Mouse (Mus musculus) adipocyte (in vitro differentiated cells): ENCODE data around the gene Haghl.
"Not testable (repeated sequence)": the region's sequence is repeated elsewhere in the genome, so short reads cannot be mapped to it uniquely, and the experiment has no call there.

Source experiments
- DNase-seq: peaks from one replicate; pipeline ENCODE4 v3.0.0-alpha.2; 2016; ENCODE audit warnings: low spot score

Gene Haghl

GRCm38 (mm10) chr17:25818851-25819780 is 33.6 kb upstream of the Haghl start:
- no peak for DNase-seq

GRCm38 (mm10) chr17:25817662-25818061 is 32.2 kb upstream of the Haghl start:
- DNase-seq: no peak

- DNase-seq: peak; percentile 66
These were observed 28.0 kb upstream of the Haghl start for GRCm38 (mm10) chr17:25813471-25813870.

GRCm38 (mm10) chr17:25810890-25811289 is 25.4 kb upstream of the Haghl start:
- DNase-seq: no peak

GRCm38 (mm10) chr17:25809606-25810340 is 24.3 kb upstream of the Haghl start:
- no peak for DNase-seq

GRCm38 (mm10) chr17:25808789-25809605 is 23.5 kb upstream of the Haghl start, which contains the start of gene Fbxl16:
Gene Fbxl16, plus strand, starts transcription at chr17:25809085.
- DNase-seq: no peak

GRCm38 (mm10) chr17:25808028-25808427 is 22.6 kb upstream of the Haghl start:
- no peak for DNase-seq

- DNase-seq: not testable (repeated sequence)
These were observed 22.0 kb upstream of the Haghl start for GRCm38 (mm10) chr17:25807452-25807851.

GRCm38 (mm10) chr17:25806507-25806906 is 21.0 kb upstream of the Haghl start:
- DNase-seq: no peak

GRCm38 (mm10) chr17:25802825-25803517 is 17.5 kb upstream of the Haghl start:
- no peak for DNase-seq

GRCm38 (mm10) chr17:25801029-25801428 is 15.6 kb upstream of the Haghl start:
- DNase-seq: peak; percentile 88

GRCm38 (mm10) chr17:25796951-25797369 is 11.5 kb upstream of the Haghl start, which contains the start of gene Metrn:
Gene Metrn, minus strand, starts transcription at chr17:25797136.
- DNase-seq: peak; percentile 78

GRCm38 (mm10) chr17:25796211-25796771 is 10.8 kb upstream of the Haghl start:
- peak; percentile 32 for DNase-seq

- peak; percentile 92 for DNase-seq
These were observed 10.2 kb upstream of the Haghl start, which contains the start of gene AC134908.4 for GRCm38 (mm10) chr17:25795609-25796092. Gene AC134908.4, minus strand, starts transcription at chr17:25795659.

GRCm38 (mm10) chr17:25794998-25795397 is 9.5 kb upstream of the Haghl start:
- DNase-seq: no peak

GRCm38 (mm10) chr17:25794197-25794596 is 8.7 kb upstream of the Haghl start:
- no peak for DNase-seq

GRCm38 (mm10) chr17:25792615-25793014 is 7.1 kb upstream of the Haghl start, which contains the start of gene Fam173a:
Gene Fam173a, minus strand, starts transcription at chr17:25792901.
- peak; percentile 80 for DNase-seq

- DNase-seq: peak; percentile 89
These were observed 6.5 kb upstream of the Haghl start for GRCm38 (mm10) chr17:25791843-25792527.

- no peak for DNase-seq
These were observed 5.9 kb upstream of the Haghl start for GRCm38 (mm10) chr17:25791320-25791842.
